Mouse (Mus musculus) ovary, adult 10 weeks (tissue): Measurements from ENCODE around the gene Zik1. TPM values are rescaled to one million over a fixed set of nuclear protein-coding genes. Genes with fewer than 3 reads are reported as not detected.

Experiments used
- polyA plus RNA-seq: library from polyadenylated mRNA; stranded (reverse); fragments of 350-450 nt; fragmentation: Illumina TruSeq; extraction: RNeasy Lipid Tissue Mini Kit (QIAGEN cat#74804); gene quantifications from one replicate; pipeline ENCODE4 v1.2.3, GENCODE M21; 2014

Zik1 gene
- polyA plus RNA-seq = 11.5 TPM

GRCm38 (mm10) chr7:10494786-10495521 lies at the start of gene Zik1:
Gene Zik1, minus strand, starts transcription at chr7:10495394.

DNA sequence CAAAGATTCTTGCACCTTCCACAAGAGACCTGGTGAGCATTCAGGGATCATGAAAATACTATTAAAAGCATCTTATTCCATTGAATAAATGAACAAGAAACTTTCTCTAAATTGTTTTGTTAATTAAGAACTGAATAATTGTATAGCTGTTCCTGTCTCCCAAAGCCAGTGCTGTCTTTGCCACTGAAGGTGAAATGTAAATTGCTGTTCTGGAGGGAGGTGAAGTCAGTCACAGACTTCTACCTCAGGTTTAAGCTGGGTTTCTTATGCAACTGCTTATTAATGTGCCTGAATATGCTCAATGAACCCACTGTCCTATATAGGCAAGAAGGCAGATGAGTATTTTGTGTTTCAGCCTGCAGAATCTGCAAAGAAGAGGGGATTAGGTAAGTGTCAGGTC lies 52.2 kb downstream of the Zik1 start, which contains the start of gene Vmn1r67:
Vmn1r67 (plus strand) TSS at position 301 of the 400 bp plus-strand sequence.

Other genes starting within 250 kb of the Zik1 start
- not detected for gene Vmn1r66, start 217.4 kb downstream of the Zik1 start, polyA plus RNA-seq
- gene Vmn1r67, start 52.1 kb downstream of the Zik1 start, polyA plus RNA-seq = not detected
- not detected for gene Vmn1r68, start 63.1 kb upstream of the Zik1 start, polyA plus RNA-seq
- not detected for gene Vmn1r69, start 118.3 kb upstream of the Zik1 start, polyA plus RNA-seq
- gene Vmn1r70, start 136.1 kb upstream of the Zik1 start, polyA plus RNA-seq = not detected
- 33.2 TPM for gene Nlrp4b, start 192.4 kb upstream of the Zik1 start, polyA plus RNA-seq